Mouse (Mus musculus) lung, embryonic 16.5 days (tissue): ENCODE results near the gene Snrnp27. TPM values are rescaled to one million over a fixed set of nuclear protein-coding genes. Genes with fewer than 3 reads are reported as not detected.

Experiments used
- ATAC-seq: fragments of 200-750 bp; cut with Nextera tagmentation; 2 replicates; pipeline ENCODE4 v1.8.0; 2017; ENCODE audit warnings: low read depth, mild to moderate bottlenecking, moderate library complexity
- H3K27ac ChIP-seq: fragments of 300-500 bp; sonication (generic); 2 replicates; pipeline ENCODE4 v1.5.1; 2014; ENCODE audit warnings: mild to moderate bottlenecking, control low read depth, low read length
- H3K27me3 ChIP-seq: fragments of 300-500 bp; sonication (generic); 2 replicates; pipeline ENCODE4 v1.6.1; 2014; ENCODE audit warnings: low read depth, low read length, mixed read lengths; ENCODE audit not compliant: control insufficient read depth, insufficient read depth
- H3K36me3 ChIP-seq: fragments of 300-500 bp; sonication (generic); 2 replicates; pipeline ENCODE4 v1.6.1; 2014; ENCODE audit warnings: low read length; ENCODE audit not compliant: control insufficient read depth, insufficient read depth
- H3K4me1 ChIP-seq: fragments of 300-500 bp; sonication (generic); replicated peaks from 2 replicates; pipeline ENCODE4 v1.6.1; 2014; ENCODE audit warnings: low read length, mixed read lengths; ENCODE audit not compliant: control insufficient read depth, insufficient read depth
- H3K4me2 ChIP-seq: fragments of 300-500 bp; sonication (generic); 2 replicates; pipeline ENCODE4 v1.6.1; 2014; ENCODE audit warnings: low read depth, low read length, control low read depth
- H3K4me3 ChIP-seq: fragments of 300-500 bp; sonication (generic); 2 replicates; pipeline ENCODE4 v1.5.1; 2014; ENCODE audit warnings: mild to moderate bottlenecking, low read length, control low read depth
- H3K9ac ChIP-seq: fragments of 300-500 bp; sonication (generic); 2 replicates; pipeline ENCODE4 v1.6.1; 2014; ENCODE audit warnings: low read length, control low read depth
- H3K9me3 ChIP-seq: fragments of 300-500 bp; sonication (generic); 2 replicates; pipeline ENCODE4 v1.6.1; 2016; ENCODE audit warnings: low read length; ENCODE audit not compliant: control insufficient read depth
- WGBS: fragments of 180-500 bp; shearing (Covaris S2); extraction: QIAGEN DNeasy Blood & Tissue Kit; methylation state at CpG from one replicate; pipeline ENCODE4 v1.1.7; 2014; 5-methylcytosine and 5-hydroxymethylcytosine counted together
- polyA plus RNA-seq: library from polyadenylated mRNA; unstranded; fragments of >200 nt; fragmentation: Nextera tagmentation; extraction: Ambion mirVana; gene quantifications from 2 replicates; pipeline ENCODE4 v1.2.1, GENCODE M21; 2015

Gene Snrnp27
- polyA plus RNA-seq = 102 and 107 TPM in 2 replicates

GRCm38 (mm10) chr6:86683872-86684654, at the start of gene Snrnp27:
Gene Snrnp27 (minus strand): TSS chr6:86684522.
- 2% methylated on average over 36 of the region's 36 CpGs for WGBS
- peak within 1 kb of the TSS; percentile 60; the same call in 1 of the 2 replicates for H3K27ac ChIP-seq
- H3K36me3 ChIP-seq = peaks cover 17% of the 10 kb centered on the region
- peak; percentile 94 for ATAC-seq
- H3K4me1 ChIP-seq = peaks cover 3% of the 10 kb centered on the region; the same call in 1 of the 2 replicates
- peak within 1 kb of the TSS; percentile 81 for H3K4me3 ChIP-seq
- peak within 1 kb of the TSS; percentile 86 for H3K9ac ChIP-seq
- H3K9me3 ChIP-seq = no peaks in the 10 kb centered on the region
- no peaks in the 10 kb centered on the region for H3K27me3 ChIP-seq
- H3K4me2 ChIP-seq = peak within 1 kb of the TSS; percentile 66

- 1% methylated on average over 53 of the region's 59 CpGs for WGBS
- no peaks in the 10 kb centered on the region for H3K36me3 ChIP-seq
- peaks cover 11% of the 10 kb centered on the region for H3K4me1 ChIP-seq
- peak within 1 kb of the TSS; percentile 94 for H3K4me3 ChIP-seq
- no peaks in the 10 kb centered on the region for H3K27me3 ChIP-seq
- no peaks in the 10 kb centered on the region for H3K9me3 ChIP-seq
- H3K4me2 ChIP-seq = peak within 1 kb of the TSS; percentile 93
- peak within 1 kb of the TSS; percentile 75 for H3K27ac ChIP-seq
- ATAC-seq = peak; percentile 96
- peak within 1 kb of the TSS; percentile 91 for H3K9ac ChIP-seq
Measured at GRCm38 (mm10) chr6:86733183-86733876, 49.0 kb upstream of the Snrnp27 start, which contains the start of gene Gmcl1. Gene Gmcl1 (minus strand): TSS chr6:86733383.

- H3K4me2 ChIP-seq = peak overlapping the region; percentile 93
- H3K4me1 ChIP-seq = peaks cover 11% of the 10 kb centered on the region
- peak overlapping the region; percentile 75 for H3K27ac ChIP-seq
- under 1% methylated on average over 56 of the region's 62 CpGs for WGBS
- no peaks in the 10 kb centered on the region for H3K9me3 ChIP-seq
- ATAC-seq = peak; percentile 70
- no peaks in the 10 kb centered on the region for H3K27me3 ChIP-seq
- H3K9ac ChIP-seq = peak overlapping the region; percentile 91
- H3K4me3 ChIP-seq = peak overlapping the region; percentile 94
- no peaks in the 10 kb centered on the region for H3K36me3 ChIP-seq
Measured at GRCm38 (mm10) chr6:86732276-86733173, 48.2 kb upstream of the Snrnp27 start.

GRCm38 (mm10) chr6:86728711-86729110, 44.4 kb upstream of the Snrnp27 start:
- 82% methylated on average over 5 of the region's 5 CpGs for WGBS
- H3K36me3 ChIP-seq = no peaks in the 10 kb centered on the region

GRCm38 (mm10) chr6:86721977-86722376, 37.7 kb upstream of the Snrnp27 start:
- H3K4me3 ChIP-seq = no peak overlapping the region
- no peak for ATAC-seq
- H3K9me3 ChIP-seq = no peaks in the 10 kb centered on the region
- no peak overlapping the region for H3K4me2 ChIP-seq
- H3K36me3 ChIP-seq = peaks cover 2% of the 10 kb centered on the region; the same call in 1 of the 2 replicates
- H3K27ac ChIP-seq = no peak overlapping the region
- WGBS = 52% methylated on average over 3 of the region's 3 CpGs
- no peaks in the 10 kb centered on the region for H3K27me3 ChIP-seq
- H3K4me1 ChIP-seq = no peaks in the 10 kb centered on the region
- H3K9ac ChIP-seq = no peak overlapping the region

More at GRCm38 (mm10) chr6:86728711-86729110, 44.4 kb upstream of the Snrnp27 start:
- peaks cover 3% of the 10 kb centered on the region for H3K4me1 ChIP-seq
- no peaks in the 10 kb centered on the region for H3K27me3 ChIP-seq
- H3K27ac ChIP-seq = no peak overlapping the region
- H3K4me3 ChIP-seq = no peak overlapping the region
- no peaks in the 10 kb centered on the region for H3K9me3 ChIP-seq
- H3K4me2 ChIP-seq = no peak overlapping the region
- no peak overlapping the region for H3K9ac ChIP-seq
- no peak for ATAC-seq

GRCm38 (mm10) chr6:86708072-86708774, 23.9 kb upstream of the Snrnp27 start:
- Histone ChIP-seq H3K27ac (no peak overlapping the region), H3K36me3 (0 out of 2 replicates have a peak, but pooled peaks cover 2% of the 10 kb centered on the region), H3K9me3 (no peaks in the 10 kb centered on the region), H3K4me3 (no peak overlapping the region), H3K9ac (no peak overlapping the region), H3K4me1 (no peaks in the 10 kb centered on the region), H3K4me2 (no peak overlapping the region), H3K27me3 (no peaks in the 10 kb centered on the region)
- ATAC-seq = no peak
- WGBS = 79% methylated on average over 4 of the region's 4 CpGs

GRCm38 (mm10) chr6:86702577-86702976, 18.3 kb upstream of the Snrnp27 start:
- no peak for ATAC-seq
- no peak overlapping the region for H3K4me3 ChIP-seq
- no peaks in the 10 kb centered on the region for H3K9me3 ChIP-seq
- WGBS = 85% methylated on average over 9 of the region's 9 CpGs
- H3K36me3 ChIP-seq = peaks cover 14% of the 10 kb centered on the region; the same call in 1 of the 2 replicates
- H3K9ac ChIP-seq = no peak overlapping the region
- H3K27ac ChIP-seq = no peak overlapping the region
- H3K27me3 ChIP-seq = no peaks in the 10 kb centered on the region
- H3K4me1 ChIP-seq = no peaks in the 10 kb centered on the region
- no peak overlapping the region for H3K4me2 ChIP-seq

- Histone ChIP-seq H3K36me3 (peaks cover 17% of the 10 kb centered on the region; the same call in 1 of the 2 replicates), H3K9me3 (no peaks in the 10 kb centered on the region), H3K4me2 (no peak overlapping the region), H3K27ac (no peak overlapping the region), H3K4me1 (no peaks in the 10 kb centered on the region), H3K9ac (no peak overlapping the region), H3K27me3 (no peaks in the 10 kb centered on the region), H3K4me3 (no peak overlapping the region)
- 80% methylated on average over 6 of the region's 6 CpGs for WGBS
- no peak for ATAC-seq
Measured at GRCm38 (mm10) chr6:86697903-86698302, 13.6 kb upstream of the Snrnp27 start.
